Mouse (Mus musculus) lung, embryonic 15.5 days (tissue): Measurements from ENCODE around the gene Olfr862. TPM values are rescaled to one million over a fixed set of nuclear protein-coding genes. Genes with fewer than 3 reads are reported as not detected.

Source experiments
- ATAC-seq: fragments of 200-750 bp; cut with Nextera tagmentation; 2 replicates; pipeline ENCODE4 v1.8.0; 2017; ENCODE audit warnings: moderate number of reproducible peaks, borderline replicate concordance; ENCODE audit not compliant: low FRiP score, low TSS enrichment; ENCODE audit errors: extremely low read depth
- H3K27ac ChIP-seq: fragments of 300-500 bp; sonication (generic); 2 replicates; pipeline ENCODE4 v1.5.1; 2015; ENCODE audit warnings: moderate library complexity, mild to moderate bottlenecking, inconsistent platforms
- H3K27me3 ChIP-seq: fragments of 300-500 bp; sonication (generic); 2 replicates; pipeline ENCODE4 v1.6.1; 2015; ENCODE audit warnings: inconsistent platforms
- H3K36me3 ChIP-seq: fragments of 300-500 bp; sonication (generic); 2 replicates; pipeline ENCODE4 v1.6.1; 2015; ENCODE audit warnings: inconsistent platforms
- H3K4me1 ChIP-seq: fragments of 300-500 bp; sonication (generic); 2 replicates; pipeline ENCODE4 v1.6.1; 2015; ENCODE audit warnings: inconsistent platforms
- H3K4me2 ChIP-seq: fragments of 300-500 bp; sonication (generic); 2 replicates; pipeline ENCODE4 v1.6.1; 2015; ENCODE audit warnings: inconsistent platforms, mild to moderate bottlenecking, moderate library complexity
- H3K4me3 ChIP-seq: fragments of 300-500 bp; sonication (generic); 2 replicates; pipeline ENCODE4 v1.5.1; 2015; ENCODE audit warnings: mild to moderate bottlenecking, inconsistent platforms
- H3K9ac ChIP-seq: fragments of 300-500 bp; sonication (generic); 2 replicates; pipeline ENCODE4 v1.6.1; 2015; ENCODE audit warnings: inconsistent platforms
- H3K9me3 ChIP-seq: fragments of 300-500 bp; sonication (generic); 2 replicates; pipeline ENCODE4 v1.6.1; 2016; ENCODE audit warnings: inconsistent platforms
- WGBS: fragments of 180-500 bp; shearing (Covaris S2); methylation state at CpG from one replicate; pipeline ENCODE4 v1.1.7; 2015; 5-methylcytosine and 5-hydroxymethylcytosine counted together
- polyA plus RNA-seq: library from polyadenylated mRNA; unstranded; fragments of >200 nt; fragmentation: Nextera tagmentation; extraction: Ambion mirVana; gene quantifications from 2 replicates; pipeline ENCODE4 v1.2.1, GENCODE M21; 2015

Olfr862 gene
- not detected in 2 replicates for polyA plus RNA-seq

DNA sequence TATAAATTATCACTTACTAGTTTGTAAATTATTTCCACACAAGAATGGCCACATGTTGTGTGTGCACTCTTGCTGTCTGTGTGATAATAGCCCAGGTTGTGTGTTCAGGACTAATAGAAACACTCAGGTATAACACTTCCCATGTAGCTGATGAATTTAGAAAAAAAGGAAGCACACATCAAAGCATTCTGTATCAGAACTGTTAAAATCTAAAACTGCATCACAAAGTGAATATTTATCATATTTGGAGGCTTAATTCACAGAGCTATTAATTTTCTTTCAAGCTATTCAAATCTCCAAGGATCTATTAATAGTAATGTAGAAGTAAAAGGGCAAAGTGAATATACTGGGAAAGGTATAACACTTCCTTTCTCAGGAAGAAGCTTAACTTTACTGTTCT lies at the start of gene Olfr862:
TSS of gene Olfr862 (minus strand) at position 101 of the 400 bp plus-strand sequence.
- no peaks in the 10 kb centered on the region for H3K9me3 ChIP-seq
- H3K36me3 ChIP-seq = no peaks in the 10 kb centered on the region
- H3K9ac ChIP-seq = no peak within 1 kb of the TSS
- ATAC-seq = no peak
- H3K27me3 ChIP-seq = no peaks in the 10 kb centered on the region
- no peak within 1 kb of the TSS for H3K27ac ChIP-seq
- no peak within 1 kb of the TSS for H3K4me2 ChIP-seq
- H3K4me1 ChIP-seq = no peaks in the 10 kb centered on the region
- no peak within 1 kb of the TSS for H3K4me3 ChIP-seq

DNA sequence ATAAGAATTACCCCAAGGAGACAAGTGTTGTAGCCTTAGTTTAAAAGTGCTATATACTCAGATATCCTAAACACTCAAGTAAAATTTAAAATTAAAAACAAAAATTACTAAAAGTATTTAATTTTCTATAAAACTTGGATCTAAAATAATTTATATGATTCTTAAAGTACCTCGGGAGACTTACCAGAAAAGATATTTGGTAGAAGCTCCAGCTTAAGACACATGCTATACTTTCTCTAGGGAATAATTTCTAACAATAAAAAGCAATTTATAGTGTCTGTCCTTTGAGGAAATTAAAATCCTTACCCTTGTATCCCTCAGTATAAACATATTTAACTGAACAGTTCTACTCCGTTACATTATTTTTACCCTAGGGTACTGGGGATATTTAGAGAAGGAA lies 28.8 kb upstream of the Olfr862 start, which contains the start of gene Olfr77:
TSS of gene Olfr77 (plus strand) at position 301 of the 400 bp plus-strand sequence.
- Histone ChIP-seq H3K27ac (no peak within 1 kb of the TSS), H3K9me3 (no peaks in the 10 kb centered on the region), H3K4me1 (no peaks in the 10 kb centered on the region), H3K4me3 (no peak within 1 kb of the TSS), H3K27me3 (no peaks in the 10 kb centered on the region), H3K4me2 (no peak within 1 kb of the TSS), H3K9ac (no peak within 1 kb of the TSS), H3K36me3 (no peaks in the 10 kb centered on the region)
- ATAC-seq = no peak
- 85% methylated on average over 2 of the region's 2 CpGs for WGBS

DNA sequence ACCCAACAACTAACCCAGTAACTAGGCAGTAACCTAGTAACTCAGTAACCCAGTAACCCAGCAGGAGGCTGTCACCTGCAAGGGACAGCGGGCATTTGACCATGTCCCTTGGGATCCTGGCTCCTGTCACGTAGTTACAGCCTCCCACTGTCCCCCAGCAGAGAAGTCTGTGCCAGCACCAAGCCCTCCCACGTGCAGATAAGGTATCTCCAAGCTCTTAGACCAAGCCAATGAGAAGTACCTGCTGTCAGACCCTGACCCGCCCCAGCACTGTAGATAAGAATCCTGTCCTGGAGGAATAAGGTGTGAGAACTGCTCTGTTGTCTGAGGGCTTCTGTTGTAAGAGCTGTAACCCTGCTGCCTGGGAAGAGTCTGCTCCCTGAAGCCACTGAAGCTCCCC lies 23.4 kb upstream of the Olfr862 start:
- Histone ChIP-seq H3K9ac (no peak overlapping the region), H3K27me3 (no peaks in the 10 kb centered on the region), H3K27ac (no peak overlapping the region), H3K4me2 (no peak overlapping the region), H3K36me3 (no peaks in the 10 kb centered on the region), H3K4me1 (no peaks in the 10 kb centered on the region), H3K9me3 (no peaks in the 10 kb centered on the region), H3K4me3 (no peak overlapping the region)
- no peak for ATAC-seq
- 39% methylated on average over 4 of the region's 4 CpGs for WGBS

DNA sequence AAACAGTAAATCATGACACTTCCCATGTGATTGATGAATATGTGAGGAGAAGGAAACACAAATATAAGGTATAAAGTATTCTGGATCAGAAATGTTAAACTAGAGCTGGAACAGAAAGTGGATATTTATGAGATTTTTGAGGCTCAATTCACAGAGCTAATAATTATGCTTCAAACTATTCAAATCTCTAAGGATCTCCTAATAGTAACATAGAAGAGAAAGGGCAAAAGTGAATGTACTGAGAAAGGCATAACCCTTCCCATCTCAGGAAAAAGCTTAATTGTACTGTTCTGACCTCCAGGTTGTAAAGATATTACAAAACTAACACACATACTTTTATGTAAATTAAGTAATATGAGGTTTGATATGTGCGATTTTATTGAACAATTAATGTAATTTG lies 38.2 kb downstream of the Olfr862 start, which contains the start of gene Olfr860:
TSS of gene Olfr860 (minus strand) at position 101 of the 400 bp plus-strand sequence.
- no peaks in the 10 kb centered on the region for H3K36me3 ChIP-seq
- 78% methylated on average over 1 of the region's 1 CpGs for WGBS

More for the DNA sequence above, 38.2 kb downstream of the Olfr862 start, which contains the start of gene Olfr860:
- no peak within 1 kb of the TSS for H3K4me2 ChIP-seq
- H3K27ac ChIP-seq = no peak within 1 kb of the TSS
- H3K27me3 ChIP-seq = no peaks in the 10 kb centered on the region
- no peaks in the 10 kb centered on the region for H3K4me1 ChIP-seq
- no peak for ATAC-seq
- H3K9me3 ChIP-seq = no peaks in the 10 kb centered on the region
- no peak within 1 kb of the TSS for H3K9ac ChIP-seq
- H3K4me3 ChIP-seq = no peak within 1 kb of the TSS

Other genes with a start within 250 kb of the Olfr862 start
- not detected in 2 replicates for gene Olfr857, start 178.6 kb downstream of the Olfr862 start, polyA plus RNA-seq
- gene Olfr58, start 107.7 kb downstream of the Olfr862 start, polyA plus RNA-seq = not detected in 2 replicates
- gene Olfr859, start 83.1 kb downstream of the Olfr862 start, polyA plus RNA-seq = not detected in 2 replicates
- gene Olfr860, start 38.3 kb downstream of the Olfr862 start, polyA plus RNA-seq = not detected in 2 replicates
- 0.20 and 0.24 TPM in 2 replicates for gene Olfr77, start 28.9 kb upstream of the Olfr862 start, polyA plus RNA-seq
- gene Olfr866, start 140.0 kb upstream of the Olfr862 start, polyA plus RNA-seq = not detected in 2 replicates
- not detected in 2 replicates for gene Olfr867, start 169.6 kb upstream of the Olfr862 start, polyA plus RNA-seq
- not detected in 2 replicates for gene Olfr868, start 210.6 kb upstream of the Olfr862 start, polyA plus RNA-seq
- gene Olfr869, start 241.0 kb upstream of the Olfr862 start, polyA plus RNA-seq = not detected in 2 replicates